Mouse (Mus musculus): ENCODE measurements around the gene Acox1. TPM values are rescaled to one million over a fixed set of nuclear protein-coding genes. Genes with fewer than 3 reads are reported as not detected.

Acox1 gene
- polyA plus RNA-seq (2014; fragmentation: Illumina TruSeq; extraction: RNeasy Lipid Tissue Mini Kit (QIAGEN cat#74804); ENCODE audit: low read depth, low replicate concordance), result 239 TPM

DNA sequence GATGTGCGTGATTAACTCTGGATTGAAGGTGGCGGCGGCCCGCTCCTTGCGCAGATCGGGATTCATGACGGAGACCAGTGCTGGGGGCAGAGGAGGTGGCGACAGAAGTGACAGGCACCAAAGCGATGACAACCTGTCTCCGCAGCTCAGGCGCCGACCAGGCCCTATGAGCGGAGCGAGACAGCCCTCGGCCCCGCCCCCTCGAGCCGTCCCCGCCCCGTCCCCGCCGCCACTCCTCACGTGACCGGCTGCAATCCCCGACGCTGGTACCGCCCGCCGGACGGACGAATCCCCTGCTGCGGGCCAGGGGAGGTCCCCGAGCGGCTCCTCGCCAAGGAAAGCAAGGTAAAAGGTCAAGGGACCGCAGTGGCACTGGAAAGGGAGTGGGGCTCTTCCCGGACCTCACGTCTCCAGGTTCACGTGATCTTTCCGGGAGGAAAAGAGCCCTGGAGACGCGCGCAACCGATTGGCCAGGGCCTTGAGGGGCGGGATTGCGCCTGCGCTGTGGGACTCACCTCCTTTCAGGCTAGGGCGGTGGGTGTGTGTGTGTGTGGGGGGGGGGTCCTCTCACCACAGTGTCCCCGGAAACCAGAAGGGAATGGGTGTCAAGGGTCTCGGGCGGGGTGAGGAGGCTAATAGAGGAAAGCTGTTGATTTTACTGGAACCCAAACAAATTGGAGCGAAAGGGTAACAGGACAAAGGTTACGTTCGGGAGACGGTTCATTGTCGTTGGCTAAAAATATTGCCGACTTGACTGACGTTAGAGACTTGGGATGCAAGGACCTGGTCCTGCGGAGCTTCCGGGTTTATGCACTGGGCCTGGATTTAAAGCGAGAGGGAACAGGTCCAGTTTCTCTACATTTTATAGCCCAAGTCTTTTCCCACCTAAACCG lies at the start of gene Acox1, which contains the start of gene Ten1:
Gene Acox1 (minus strand): TSS at position 407 of the 893 bp plus-strand sequence.
Gene Ten1 (plus strand): TSS at position 217 of the 893 bp plus-strand sequence.

DNA sequence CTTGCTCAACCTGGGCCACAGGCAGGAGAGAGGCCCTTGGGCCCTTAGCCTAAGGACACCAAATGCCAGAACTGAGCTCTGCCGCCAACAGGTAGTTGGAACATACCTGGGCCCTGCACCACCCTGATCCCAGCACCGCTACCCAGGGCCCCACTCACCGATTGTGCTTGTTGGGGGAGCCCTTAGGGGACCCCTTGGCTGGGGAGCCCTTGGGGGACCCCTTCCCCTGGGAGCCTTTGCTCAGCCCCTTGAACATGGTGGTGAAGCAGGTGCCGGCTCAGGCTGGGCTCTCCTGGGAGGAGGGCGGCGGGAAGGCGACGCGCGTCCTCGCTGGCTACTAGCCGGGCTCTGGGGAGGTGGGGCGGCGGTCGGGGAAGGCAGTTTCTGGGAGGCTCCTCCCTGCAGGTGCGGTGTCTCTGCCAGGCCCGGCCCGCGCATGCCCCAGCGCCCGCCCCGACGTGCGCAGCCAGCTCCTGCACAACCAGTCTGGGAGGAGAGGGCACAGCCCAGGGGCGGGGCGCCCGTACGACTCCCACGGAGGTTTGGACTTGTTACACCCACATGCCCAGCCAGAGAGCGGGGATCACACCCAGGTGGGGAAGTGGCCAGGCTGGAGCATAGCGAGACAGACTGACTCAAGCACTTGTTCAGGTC lies 39.0 kb upstream of the Acox1 start, which contains the start of gene Evpl:
Gene Evpl (minus strand): TSS at position 336 of the 654 bp plus-strand sequence.

DNA sequence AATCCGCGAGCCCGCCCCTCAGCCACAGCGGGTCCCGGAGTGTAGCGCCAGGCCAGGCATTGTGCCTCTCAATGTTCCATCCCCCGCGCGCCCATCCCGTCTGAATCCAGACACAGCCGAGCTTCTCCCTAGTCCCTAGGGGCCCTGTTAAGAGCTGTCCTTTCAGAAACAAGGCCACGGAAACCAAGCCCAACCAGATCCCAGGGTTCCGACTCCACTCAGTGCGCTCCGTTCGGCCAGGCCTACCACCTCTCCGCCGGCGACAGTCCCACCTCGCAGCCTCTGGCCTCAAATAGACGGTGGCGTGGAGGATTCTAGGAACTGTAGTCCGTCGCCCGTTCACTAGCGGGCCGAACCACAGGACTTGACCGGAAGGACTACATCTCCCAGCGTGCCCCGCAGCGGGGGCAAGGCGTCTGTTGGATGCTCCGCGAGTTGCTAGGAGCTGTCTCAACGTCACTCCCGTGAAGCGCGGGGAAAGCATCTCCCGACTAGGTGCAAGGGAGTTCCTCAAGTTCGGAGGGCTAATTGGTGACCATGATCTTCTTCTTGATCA lies 30.9 kb downstream of the Acox1 start, which contains the start of gene Fbf1:
Gene Fbf1 (minus strand): TSS at position 283 of the 556 bp plus-strand sequence.

DNA sequence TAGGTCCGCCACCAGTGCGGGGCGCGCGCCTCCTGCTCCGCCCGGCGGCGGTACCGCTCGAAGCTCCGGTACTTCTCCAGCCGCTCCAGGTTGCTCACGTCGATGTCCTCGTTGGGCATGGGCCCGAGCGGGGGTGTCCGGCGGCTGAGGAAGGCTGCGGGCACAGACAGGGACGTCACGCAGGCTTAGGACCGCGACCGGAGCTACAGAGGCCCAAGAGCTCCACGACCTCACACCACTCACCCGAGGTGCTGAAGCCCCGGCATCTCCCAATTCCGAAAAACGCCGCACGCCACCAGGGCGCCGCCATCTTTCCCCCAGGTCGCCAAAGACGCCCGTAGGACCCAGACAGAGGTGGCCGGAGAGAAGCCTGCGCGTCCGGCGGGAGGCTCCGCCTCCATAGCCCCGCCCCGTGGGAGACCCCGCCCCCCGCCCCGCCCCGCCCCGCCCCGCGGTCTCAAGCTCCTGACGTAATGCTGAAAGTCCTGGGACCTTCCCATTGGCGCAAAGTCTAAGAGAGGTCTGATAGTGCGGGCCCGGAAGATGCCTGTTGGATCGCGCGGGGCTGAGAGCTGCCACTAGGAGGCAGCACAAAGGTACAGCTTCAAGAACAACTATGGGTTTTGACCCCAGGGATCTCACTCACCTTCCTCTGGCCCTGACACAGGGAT lies 60.2 kb downstream of the Acox1 start, which contains the start of gene Mrpl38:
Gene Mrpl38 (minus strand): TSS at position 401 of the 671 bp plus-strand sequence.

DNA sequence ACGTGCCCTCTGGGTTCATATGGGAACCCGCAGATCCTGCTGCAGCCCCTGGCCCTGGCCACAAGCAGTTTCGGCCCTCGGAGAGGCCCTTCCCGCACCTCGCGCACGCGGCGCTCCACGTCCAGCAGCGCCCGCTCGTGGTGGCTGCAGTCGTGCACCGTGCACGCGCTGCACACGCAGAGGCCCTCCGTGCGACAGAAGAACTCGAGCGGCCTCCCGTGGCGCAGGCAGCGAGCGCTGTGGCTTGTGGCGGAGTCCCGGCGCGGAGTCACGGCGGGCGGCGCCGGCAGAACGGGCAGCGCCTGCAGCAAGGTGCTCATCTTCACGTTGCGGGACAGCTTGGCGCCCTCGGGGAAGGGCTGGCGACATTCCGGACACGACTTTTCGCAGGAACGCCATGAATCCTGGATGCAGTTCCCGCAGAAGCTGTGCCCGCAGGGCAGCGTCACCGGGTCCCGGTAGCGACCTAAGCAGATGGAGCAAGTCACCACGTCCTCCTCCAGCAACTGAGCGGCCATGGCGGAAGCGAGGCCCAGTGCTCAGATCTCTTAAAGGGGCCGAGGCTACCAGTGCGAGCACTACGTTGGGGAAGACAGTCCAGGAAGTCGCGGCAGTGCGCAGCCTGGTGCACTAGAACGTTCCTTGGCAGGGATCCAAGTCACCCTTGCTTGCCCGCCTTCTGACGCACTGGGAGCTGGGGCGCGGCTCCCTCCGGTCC lies 68.2 kb downstream of the Acox1 start, which contains the start of gene Trim65:
Gene Trim65 (minus strand): TSS at position 641 of the 718 bp plus-strand sequence.

DNA sequence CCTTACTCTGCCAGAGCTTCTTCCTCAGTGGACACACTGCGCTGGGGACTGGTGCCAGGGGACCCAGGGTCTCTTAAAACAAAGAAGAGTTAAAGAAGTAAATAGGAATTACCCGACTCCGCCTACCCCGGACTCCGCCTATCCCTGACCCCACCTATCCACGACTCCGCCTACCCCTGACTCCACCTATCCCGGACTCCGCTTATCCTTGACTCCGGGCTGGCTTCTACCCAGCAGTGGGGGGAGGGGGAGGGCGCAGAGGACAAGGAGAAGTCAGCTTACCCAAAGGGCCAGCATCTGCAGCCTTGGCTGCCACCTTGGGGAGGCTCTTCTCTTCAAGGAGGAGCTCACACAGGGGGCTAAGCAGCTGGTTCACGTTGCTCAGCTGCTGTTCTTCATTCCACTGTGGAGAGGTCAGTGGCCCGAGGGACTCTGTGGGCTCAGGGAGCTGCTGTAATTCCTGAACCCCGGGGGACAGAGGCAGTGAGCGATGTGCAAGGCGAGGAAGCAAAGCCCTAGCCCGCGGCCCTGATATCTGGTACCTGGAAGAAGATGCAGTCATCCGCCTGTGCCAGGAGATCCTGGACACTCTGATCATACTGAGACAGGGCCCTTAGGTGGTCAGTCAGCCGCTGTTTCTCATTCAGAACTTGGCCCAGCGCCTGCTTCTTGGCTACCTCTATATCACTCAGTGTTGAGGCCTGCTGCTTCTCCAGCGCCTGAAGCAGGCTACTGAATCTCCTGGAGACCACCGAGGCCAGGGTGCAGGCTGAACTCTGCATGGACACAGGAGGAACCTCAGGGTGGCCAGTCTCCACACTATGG lies 71.5 kb downstream of the Acox1 start, which contains the start of gene Trim47:
Gene Trim47 (minus strand): TSS at position 55 of the 825 bp plus-strand sequence.

Other genes with a start within 250 kb of the Acox1 start
- gene Itgb4, start 224.3 kb downstream of the Acox1 start, polyA plus RNA-seq (2014; fragmentation: Illumina TruSeq; extraction: RNeasy Lipid Tissue Mini Kit (QIAGEN cat#74804); ENCODE audit: low read depth, low replicate concordance), result 1.3 TPM
- gene Galk1, start 186.3 kb downstream of the Acox1 start, polyA plus RNA-seq (2014; fragmentation: Illumina TruSeq; extraction: RNeasy Lipid Tissue Mini Kit (QIAGEN cat#74804); ENCODE audit: low read depth, low replicate concordance), result 13.4 TPM
- gene H3f3b, start 171.1 kb downstream of the Acox1 start, polyA plus RNA-seq (2014; fragmentation: Illumina TruSeq; extraction: RNeasy Lipid Tissue Mini Kit (QIAGEN cat#74804); ENCODE audit: low read depth, low replicate concordance), result 127 TPM
- 11.0 TPM for gene Unk, start 168.7 kb downstream of the Acox1 start, polyA plus RNA-seq (2014; fragmentation: Illumina TruSeq; extraction: RNeasy Lipid Tissue Mini Kit (QIAGEN cat#74804); ENCODE audit: low read depth, low replicate concordance)
- 0.76 TPM for gene Unc13d, start 121.1 kb downstream of the Acox1 start, polyA plus RNA-seq (2014; fragmentation: Illumina TruSeq; extraction: RNeasy Lipid Tissue Mini Kit (QIAGEN cat#74804); ENCODE audit: low read depth, low replicate concordance)
- 108 TPM for gene Wbp2, start 112.0 kb downstream of the Acox1 start, polyA plus RNA-seq (2014; fragmentation: Illumina TruSeq; extraction: RNeasy Lipid Tissue Mini Kit (QIAGEN cat#74804); ENCODE audit: low read depth, low replicate concordance)
- 27.8 TPM for gene Trim47, start 71.8 kb downstream of the Acox1 start, polyA plus RNA-seq (2014; fragmentation: Illumina TruSeq; extraction: RNeasy Lipid Tissue Mini Kit (QIAGEN cat#74804); ENCODE audit: low read depth, low replicate concordance)
- 9.1 TPM for gene Trim65, start 67.9 kb downstream of the Acox1 start, polyA plus RNA-seq (2014; fragmentation: Illumina TruSeq; extraction: RNeasy Lipid Tissue Mini Kit (QIAGEN cat#74804); ENCODE audit: low read depth, low replicate concordance)
- gene Mrpl38, start 60.2 kb downstream of the Acox1 start, polyA plus RNA-seq (2014; fragmentation: Illumina TruSeq; extraction: RNeasy Lipid Tissue Mini Kit (QIAGEN cat#74804); ENCODE audit: low read depth, low replicate concordance), result 69.6 TPM
- 11.4 TPM for gene Fbf1, start 30.9 kb downstream of the Acox1 start, polyA plus RNA-seq (2014; fragmentation: Illumina TruSeq; extraction: RNeasy Lipid Tissue Mini Kit (QIAGEN cat#74804); ENCODE audit: low read depth, low replicate concordance)
- gene Ten1, start 190 bp downstream of the Acox1 start, polyA plus RNA-seq (2014; fragmentation: Illumina TruSeq; extraction: RNeasy Lipid Tissue Mini Kit (QIAGEN cat#74804); ENCODE audit: low read depth, low replicate concordance), result 10.5 TPM
- 0.24 TPM for gene Evpl, start 39.0 kb upstream of the Acox1 start, polyA plus RNA-seq (2014; fragmentation: Illumina TruSeq; extraction: RNeasy Lipid Tissue Mini Kit (QIAGEN cat#74804); ENCODE audit: low read depth, low replicate concordance)
- 56.6 TPM for gene Srp68, start 75.2 kb upstream of the Acox1 start, polyA plus RNA-seq (2014; fragmentation: Illumina TruSeq; extraction: RNeasy Lipid Tissue Mini Kit (QIAGEN cat#74804); ENCODE audit: low read depth, low replicate concordance)
- gene Galr2, start 81.9 kb upstream of the Acox1 start, polyA plus RNA-seq (2014; fragmentation: Illumina TruSeq; extraction: RNeasy Lipid Tissue Mini Kit (QIAGEN cat#74804); ENCODE audit: low read depth, low replicate concordance), result not detected
- gene Exoc7, start 108.2 kb upstream of the Acox1 start, polyA plus RNA-seq (2014; fragmentation: Illumina TruSeq; extraction: RNeasy Lipid Tissue Mini Kit (QIAGEN cat#74804); ENCODE audit: low read depth, low replicate concordance), result 34.8 TPM
- gene Foxj1, start 136.4 kb upstream of the Acox1 start, polyA plus RNA-seq (2014; fragmentation: Illumina TruSeq; extraction: RNeasy Lipid Tissue Mini Kit (QIAGEN cat#74804); ENCODE audit: low read depth, low replicate concordance), result not detected
- 4.7 TPM for gene Rnf157, start 214.0 kb upstream of the Acox1 start, polyA plus RNA-seq (2014; fragmentation: Illumina TruSeq; extraction: RNeasy Lipid Tissue Mini Kit (QIAGEN cat#74804); ENCODE audit: low read depth, low replicate concordance)
- gene Ubald2, start 235.0 kb upstream of the Acox1 start, polyA plus RNA-seq (2014; fragmentation: Illumina TruSeq; extraction: RNeasy Lipid Tissue Mini Kit (QIAGEN cat#74804); ENCODE audit: low read depth, low replicate concordance), result 29.6 TPM